Mouse (Mus musculus): ENCODE measurements around the gene Plk5. TPM values are rescaled to one million over a fixed set of nuclear protein-coding genes. Genes with fewer than 3 reads are reported as not detected.
A peak's percentile ranks its signal among the peaks of the same experiment; 100 is the strongest.

Plk5 gene
- polyA plus RNA-seq (2015; fragmentation: Nextera tagmentation; extraction: Ambion mirVana) = 6.2 TPM in 2 replicates

- no peak for ATAC-seq (replicated peaks)
- peak within 1 kb of the TSS; percentile 16 for H3K9ac ChIP-seq
- WGBS = 2% methylated on average over 52 of the region's 53 CpGs
Measured at GRCm38 (mm10) chr10:80356001-80356682, at the start of gene Plk5. Gene Plk5 (plus strand): TSS chr10:80356459.

GRCm38 (mm10) chr10:80311560-80311959 lies 44.7 kb upstream of the Plk5 start:
- no peak for ATAC-seq (replicated peaks)
- 87% methylated on average over 16 of the region's 16 CpGs for WGBS
- no peaks in the 10 kb centered on the region for H3K27me3 ChIP-seq (replicated peaks)

More at GRCm38 (mm10) chr10:80356001-80356682, at the start of gene Plk5:
- peak within 1 kb of the TSS; percentile 38 for H3K4me3 ChIP-seq
- peaks cover 76% of the 10 kb centered on the region for H3K27me3 ChIP-seq (replicated peaks)
- H3K4me2 ChIP-seq = peak within 1 kb of the TSS; percentile 68
- peaks cover 25% of the 10 kb centered on the region for H3K4me1 ChIP-seq
- no peaks in the 10 kb centered on the region for H3K9me3 ChIP-seq
- H3K36me3 ChIP-seq (replicated peaks) = no peaks in the 10 kb centered on the region
- no peak within 1 kb of the TSS for H3K27ac ChIP-seq

GRCm38 (mm10) chr10:80312586-80313504 lies 43.4 kb upstream of the Plk5 start:
- Histone ChIP-seq H3K9ac (no peak overlapping the region), H3K4me1 (peaks cover 26% of the 10 kb centered on the region), H3K36me3 (replicated peaks) (peaks cover 92% of the 10 kb centered on the region), H3K9me3 (no peaks in the 10 kb centered on the region), H3K4me2 (no peak overlapping the region), H3K27ac (no peak overlapping the region), H3K4me3 (no peak overlapping the region), H3K27me3 (replicated peaks) (no peaks in the 10 kb centered on the region)
- no peak for ATAC-seq (replicated peaks)
- 74% methylated on average over 54 of the region's 54 CpGs for WGBS

More at GRCm38 (mm10) chr10:80311560-80311959, 44.7 kb upstream of the Plk5 start:
- Histone ChIP-seq H3K9ac (no peak overlapping the region), H3K4me1 (peaks cover 16% of the 10 kb centered on the region), H3K27ac (no peak overlapping the region), H3K36me3 (replicated peaks) (peaks cover 93% of the 10 kb centered on the region), H3K4me2 (no peak overlapping the region), H3K4me3 (no peak overlapping the region), H3K9me3 (no peaks in the 10 kb centered on the region)

GRCm38 (mm10) chr10:80313627-80314201 lies 42.5 kb upstream of the Plk5 start:
- no peak overlapping the region for H3K4me2 ChIP-seq
- H3K9ac ChIP-seq = no peak overlapping the region
- 63% methylated on average over 20 of the region's 20 CpGs for WGBS
- ATAC-seq (replicated peaks) = no peak
- no peak overlapping the region for H3K4me3 ChIP-seq
- no peak overlapping the region for H3K27ac ChIP-seq
- H3K9me3 ChIP-seq = no peaks in the 10 kb centered on the region
- no peaks in the 10 kb centered on the region for H3K27me3 ChIP-seq (replicated peaks)
- peaks cover 89% of the 10 kb centered on the region for H3K36me3 ChIP-seq (replicated peaks)
- H3K4me1 ChIP-seq = peaks cover 27% of the 10 kb centered on the region

- no peak for ATAC-seq (replicated peaks)
- H3K9ac ChIP-seq = no peak overlapping the region
Measured at GRCm38 (mm10) chr10:80314494-80315001, 41.7 kb upstream of the Plk5 start.

GRCm38 (mm10) chr10:80315315-80315714 lies 40.9 kb upstream of the Plk5 start:
- H3K4me1 ChIP-seq = peaks cover 41% of the 10 kb centered on the region
- H3K4me3 ChIP-seq = no peak overlapping the region
- no peak overlapping the region for H3K9ac ChIP-seq
- ATAC-seq (replicated peaks) = no peak
- H3K4me2 ChIP-seq = no peak overlapping the region
- no peak overlapping the region for H3K27ac ChIP-seq
- peaks cover 76% of the 10 kb centered on the region for H3K36me3 ChIP-seq (replicated peaks)
- no peaks in the 10 kb centered on the region for H3K27me3 ChIP-seq (replicated peaks)
- WGBS = 56% methylated on average over 27 of the region's 27 CpGs
- H3K9me3 ChIP-seq = no peaks in the 10 kb centered on the region

More at GRCm38 (mm10) chr10:80314494-80315001, 41.7 kb upstream of the Plk5 start:
- Histone ChIP-seq H3K27ac (no peak overlapping the region), H3K27me3 (replicated peaks) (no peaks in the 10 kb centered on the region), H3K4me1 (peaks cover 35% of the 10 kb centered on the region), H3K4me2 (no peak overlapping the region), H3K4me3 (no peak overlapping the region), H3K9me3 (no peaks in the 10 kb centered on the region), H3K36me3 (replicated peaks) (peaks cover 83% of the 10 kb centered on the region)
- 55% methylated on average over 16 of the region's 16 CpGs for WGBS

GRCm38 (mm10) chr10:80316359-80316781 lies 39.9 kb upstream of the Plk5 start:
- Histone ChIP-seq H3K4me2 (no peak overlapping the region), H3K9me3 (no peaks in the 10 kb centered on the region), H3K27me3 (replicated peaks) (no peaks in the 10 kb centered on the region), H3K36me3 (replicated peaks) (peaks cover 69% of the 10 kb centered on the region), H3K4me1 (peaks cover 44% of the 10 kb centered on the region), H3K4me3 (no peak overlapping the region), H3K9ac (no peak overlapping the region), H3K27ac (0 out of 2 replicates have a peak overlapping the region, but pooled peaks have one; percentile 36)
- WGBS = 37% methylated on average over 11 of the region's 11 CpGs
- ATAC-seq (replicated peaks) = no peak

- Histone ChIP-seq H3K36me3 (replicated peaks) (peaks cover 63% of the 10 kb centered on the region), H3K9ac (no peak overlapping the region), H3K27me3 (replicated peaks) (no peaks in the 10 kb centered on the region), H3K4me3 (no peak overlapping the region), H3K4me2 (no peak overlapping the region), H3K27ac (no peak overlapping the region), H3K9me3 (no peaks in the 10 kb centered on the region), H3K4me1 (peaks cover 44% of the 10 kb centered on the region)
- no peak for ATAC-seq (replicated peaks)
- WGBS = 55% methylated on average over 10 of the region's 10 CpGs
Measured at GRCm38 (mm10) chr10:80317011-80317410, 39.2 kb upstream of the Plk5 start.

- peak; percentile 62 for ATAC-seq (replicated peaks)
- WGBS = under 1% methylated on average over 34 of the region's 34 CpGs
- H3K4me2 ChIP-seq = peak within 1 kb of the TSS; percentile 91
- H3K9ac ChIP-seq = peak within 1 kb of the TSS; percentile 47
- H3K27ac ChIP-seq = peak within 1 kb of the TSS; percentile 59
- no peaks in the 10 kb centered on the region for H3K9me3 ChIP-seq
- H3K36me3 ChIP-seq (replicated peaks) = peaks cover 31% of the 10 kb centered on the region
- H3K4me3 ChIP-seq = peak within 1 kb of the TSS; percentile 57
- H3K27me3 ChIP-seq (replicated peaks) = no peaks in the 10 kb centered on the region
- H3K4me1 ChIP-seq = peaks cover 53% of the 10 kb centered on the region
Measured at GRCm38 (mm10) chr10:80320340-80320760, 35.9 kb upstream of the Plk5 start, which contains the start of gene 2310011J03Rik. Gene 2310011J03Rik (minus strand): TSS chr10:80320537.

- no peak overlapping the region for H3K4me2 ChIP-seq
- peaks cover 23% of the 10 kb centered on the region for H3K36me3 ChIP-seq (replicated peaks)
- H3K4me1 ChIP-seq = peaks cover 45% of the 10 kb centered on the region
- no peak overlapping the region for H3K4me3 ChIP-seq
- H3K27ac ChIP-seq = no peak overlapping the region
- 76% methylated on average over 6 of the region's 6 CpGs for WGBS
- no peak for ATAC-seq (replicated peaks)
- no peaks in the 10 kb centered on the region for H3K27me3 ChIP-seq (replicated peaks)
- no peak overlapping the region for H3K9ac ChIP-seq
- no peaks in the 10 kb centered on the region for H3K9me3 ChIP-seq
Measured at GRCm38 (mm10) chr10:80321014-80321669, 35.1 kb upstream of the Plk5 start.

All from midbrain, embryonic 15.5 days (tissue).